Mouse (Mus musculus) embryonic facial prominence, embryonic 10.5 days (tissue): Measurements from ENCODE around the gene Chac1. TPM values are rescaled to one million over a fixed set of nuclear protein-coding genes. Genes with fewer than 3 reads are reported as not detected.

Experiments
- polyA plus RNA-seq: library from polyadenylated mRNA; unstranded; fragments of >200 nt; fragmentation: Nextera tagmentation; extraction: Ambion mirVana; gene quantifications from 2 replicates; pipeline ENCODE4 v1.2.1, GENCODE M21; 2016

The Chac1 gene
- polyA plus RNA-seq, 1 experiment from 2014 or later = 0.90 TPM

Other genes starting within 250 kb of the Chac1 start
- gene Rad51, start 238.4 kb upstream of the Chac1 start, polyA plus RNA-seq = 90.9 and 94.1 TPM in 2 replicates
- 47.3 and 50.7 TPM in 2 replicates for gene Rmdn3, start 194.2 kb upstream of the Chac1 start, polyA plus RNA-seq
- 5.3 and 6.1 TPM in 2 replicates for gene Gchfr, start 183.5 kb upstream of the Chac1 start, polyA plus RNA-seq
- 0.77 and 1.0 TPM in 2 replicates for gene Gm14137, start 176.7 kb upstream of the Chac1 start, polyA plus RNA-seq
- gene Zfyve19, start 142.6 kb upstream of the Chac1 start, polyA plus RNA-seq = 52.9 and 58.5 TPM in 2 replicates
- gene Dnajc17, start 142.4 kb upstream of the Chac1 start, polyA plus RNA-seq = 25.2 and 25.4 TPM in 2 replicates
- gene Ppp1r14d, start 121.3 kb upstream of the Chac1 start, polyA plus RNA-seq = 0.20 TPM in 2 replicates
- 11.1 and 11.4 TPM in 2 replicates for gene Spint1, start 113.9 kb upstream of the Chac1 start, polyA plus RNA-seq
- 0.74 and 2.5 TPM in 2 replicates for gene Rhov, start 80.0 kb upstream of the Chac1 start, polyA plus RNA-seq
- gene Vps18, start 62.5 kb upstream of the Chac1 start, polyA plus RNA-seq = 23.1 and 25.1 TPM in 2 replicates
- 4.4 and 4.6 TPM in 2 replicates for gene Dll4, start 25.4 kb upstream of the Chac1 start, polyA plus RNA-seq
- gene Ino80, start 126.5 kb downstream of the Chac1 start, polyA plus RNA-seq = 3.5 and 4.3 TPM in 2 replicates
- gene Exd1, start 196.4 kb downstream of the Chac1 start, polyA plus RNA-seq = 0.65 and 0.68 TPM in 2 replicates
- 53.3 and 53.6 TPM in 2 replicates for gene Chp1, start 196.5 kb downstream of the Chac1 start, polyA plus RNA-seq